Mouse (Mus musculus): ENCODE measurements around the gene Brinp3. TPM values are rescaled to one million over a fixed set of nuclear protein-coding genes. Genes with fewer than 3 reads are reported as not detected.

Gene Brinp3
- polyA plus RNA-seq, 1 experiment from 2014 or later: 0.37 TPM

- Histone ChIP-seq H3K27me3 (ENCODE audit: control insufficient read depth, insufficient read depth, low read length) (no peaks in the 10 kb centered on the region), H3K4me1 (ENCODE audit: control insufficient read depth, insufficient read depth, low read length) (no peaks in the 10 kb centered on the region), H3K27ac (ENCODE audit: low read length) (no peak overlapping the region), H3K4me2 (ENCODE audit: low read depth, low read length) (no peak overlapping the region), H3K9me3 (replicated peaks; ENCODE audit: control insufficient read depth, low read length) (no peaks in the 10 kb centered on the region), H3K9ac (ENCODE audit: low read length) (no peak overlapping the region), H3K36me3 (ENCODE audit: control insufficient read depth, insufficient read depth) (no peaks in the 10 kb centered on the region), H3K4me3 (ENCODE audit: low read length) (no peak overlapping the region)
- no peak for ATAC-seq (replicated peaks; ENCODE audit: extremely low read depth, insufficient read depth, low FRiP score)
These were observed 34.0 kb downstream of the Brinp3 start for GRCm38 (mm10) chr1:146528572-146528971.

GRCm38 (mm10) chr1:146546847-146547428, 52.4 kb downstream of the Brinp3 start:
- Histone ChIP-seq H3K27ac (ENCODE audit: low read length) (no peak overlapping the region), H3K27me3 (ENCODE audit: control insufficient read depth, insufficient read depth, low read length) (no peaks in the 10 kb centered on the region), H3K4me3 (ENCODE audit: low read length) (no peak overlapping the region), H3K4me2 (ENCODE audit: low read depth, low read length) (no peak overlapping the region), H3K36me3 (ENCODE audit: control insufficient read depth, insufficient read depth) (no peaks in the 10 kb centered on the region), H3K9me3 (replicated peaks; ENCODE audit: control insufficient read depth, low read length) (no peaks in the 10 kb centered on the region), H3K4me1 (ENCODE audit: control insufficient read depth, insufficient read depth, low read length) (no peaks in the 10 kb centered on the region), H3K9ac (ENCODE audit: low read length) (no peak overlapping the region)
- WGBS: 75% methylated on average over 2 of the region's 2 CpGs
- ATAC-seq (replicated peaks; ENCODE audit: extremely low read depth, insufficient read depth, low FRiP score): no peak

- no peaks in the 10 kb centered on the region for H3K9me3 ChIP-seq (replicated peaks; ENCODE audit: control insufficient read depth, low read length)
- no peak overlapping the region for H3K27ac ChIP-seq (ENCODE audit: low read length)
- H3K4me3 ChIP-seq (ENCODE audit: low read length): no peak overlapping the region
- H3K36me3 ChIP-seq (ENCODE audit: control insufficient read depth, insufficient read depth): no peaks in the 10 kb centered on the region
- ATAC-seq (replicated peaks; ENCODE audit: extremely low read depth, insufficient read depth, low FRiP score): no peak
- no peaks in the 10 kb centered on the region for H3K27me3 ChIP-seq (ENCODE audit: control insufficient read depth, insufficient read depth, low read length)
- H3K9ac ChIP-seq (ENCODE audit: low read length): no peak overlapping the region
- H3K4me1 ChIP-seq (ENCODE audit: control insufficient read depth, insufficient read depth, low read length): no peaks in the 10 kb centered on the region
- no peak overlapping the region for H3K4me2 ChIP-seq (ENCODE audit: low read depth, low read length)
These were observed 62.4 kb downstream of the Brinp3 start for GRCm38 (mm10) chr1:146556982-146557381.

GRCm38 (mm10) chr1:146562144-146562543, 67.6 kb downstream of the Brinp3 start:
- no peaks in the 10 kb centered on the region for H3K9me3 ChIP-seq (replicated peaks; ENCODE audit: control insufficient read depth, low read length)
- WGBS: 55% methylated on average over 3 of the region's 3 CpGs
- H3K4me2 ChIP-seq (ENCODE audit: low read depth, low read length): no peak overlapping the region
- no peak overlapping the region for H3K4me3 ChIP-seq (ENCODE audit: low read length)
- H3K27me3 ChIP-seq (ENCODE audit: control insufficient read depth, insufficient read depth, low read length): no peaks in the 10 kb centered on the region
- ATAC-seq (replicated peaks; ENCODE audit: extremely low read depth, insufficient read depth, low FRiP score): no peak
- no peak overlapping the region for H3K9ac ChIP-seq (ENCODE audit: low read length)
- H3K36me3 ChIP-seq (ENCODE audit: control insufficient read depth, insufficient read depth): no peaks in the 10 kb centered on the region
- no peaks in the 10 kb centered on the region for H3K4me1 ChIP-seq (ENCODE audit: control insufficient read depth, insufficient read depth, low read length)
- no peak overlapping the region for H3K27ac ChIP-seq (ENCODE audit: low read length)

GRCm38 (mm10) chr1:146584181-146584580, 89.6 kb downstream of the Brinp3 start:
- Histone ChIP-seq H3K4me1 (ENCODE audit: control insufficient read depth, insufficient read depth, low read length) (no peaks in the 10 kb centered on the region), H3K9ac (ENCODE audit: low read length) (no peak overlapping the region), H3K4me2 (ENCODE audit: low read depth, low read length) (no peak overlapping the region), H3K36me3 (ENCODE audit: control insufficient read depth, insufficient read depth) (no peaks in the 10 kb centered on the region), H3K27me3 (ENCODE audit: control insufficient read depth, insufficient read depth, low read length) (no peaks in the 10 kb centered on the region), H3K4me3 (ENCODE audit: low read length) (no peak overlapping the region), H3K9me3 (replicated peaks; ENCODE audit: control insufficient read depth, low read length) (no peaks in the 10 kb centered on the region), H3K27ac (ENCODE audit: low read length) (no peak overlapping the region)
- WGBS: 63% methylated on average over 7 of the region's 7 CpGs
- ATAC-seq (replicated peaks; ENCODE audit: extremely low read depth, insufficient read depth, low FRiP score): no peak

DNA sequence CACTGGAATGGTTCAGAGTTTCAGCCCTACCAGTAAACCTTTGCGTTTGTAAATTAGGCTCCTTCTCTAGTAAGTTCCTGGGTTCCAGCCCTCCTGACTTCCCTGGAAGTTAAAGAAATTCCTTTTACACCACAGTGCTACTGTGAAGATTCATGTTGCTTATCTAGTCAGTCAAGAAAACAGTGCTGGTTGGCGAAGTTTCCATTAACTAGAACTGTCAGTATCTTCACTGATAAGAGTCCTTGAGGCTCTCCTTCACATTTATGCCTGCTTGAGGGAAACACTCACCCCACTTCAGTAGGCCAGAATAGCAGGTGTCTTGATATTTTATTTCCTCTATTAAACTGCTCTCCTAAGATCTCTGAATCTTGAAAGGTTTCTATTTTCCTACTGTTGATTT, 138.3 kb downstream of the Brinp3 start:
- 29% methylated on average over 2 of the region's 2 CpGs for WGBS
- no peak overlapping the region for H3K4me3 ChIP-seq (ENCODE audit: low read length)
- H3K36me3 ChIP-seq (ENCODE audit: control insufficient read depth, insufficient read depth): no peaks in the 10 kb centered on the region

GRCm38 (mm10) chr1:146657214-146657613, 162.7 kb downstream of the Brinp3 start:
- 85% methylated on average over 4 of the region's 4 CpGs for WGBS
- H3K4me2 ChIP-seq (ENCODE audit: low read depth, low read length): no peak overlapping the region

More for the DNA sequence above, 138.3 kb downstream of the Brinp3 start:
- no peak for ATAC-seq (replicated peaks; ENCODE audit: extremely low read depth, insufficient read depth, low FRiP score)
- Histone ChIP-seq H3K4me2 (ENCODE audit: low read depth, low read length) (no peak overlapping the region), H3K9ac (ENCODE audit: low read length) (no peak overlapping the region), H3K27ac (ENCODE audit: low read length) (no peak overlapping the region), H3K27me3 (ENCODE audit: control insufficient read depth, insufficient read depth, low read length) (no peaks in the 10 kb centered on the region), H3K9me3 (replicated peaks; ENCODE audit: control insufficient read depth, low read length) (no peaks in the 10 kb centered on the region), H3K4me1 (ENCODE audit: control insufficient read depth, insufficient read depth, low read length) (no peaks in the 10 kb centered on the region)

GRCm38 (mm10) chr1:146700724-146701123, 206.2 kb downstream of the Brinp3 start:
- ATAC-seq (replicated peaks; ENCODE audit: extremely low read depth, insufficient read depth, low FRiP score): no peak
- no peak overlapping the region for H3K9ac ChIP-seq (ENCODE audit: low read length)
- WGBS: 60% methylated on average over 4 of the region's 4 CpGs
- H3K27me3 ChIP-seq (ENCODE audit: control insufficient read depth, insufficient read depth, low read length): no peaks in the 10 kb centered on the region
- H3K9me3 ChIP-seq (replicated peaks; ENCODE audit: control insufficient read depth, low read length): no peaks in the 10 kb centered on the region
- no peaks in the 10 kb centered on the region for H3K4me1 ChIP-seq (ENCODE audit: control insufficient read depth, insufficient read depth, low read length)
- no peaks in the 10 kb centered on the region for H3K36me3 ChIP-seq (ENCODE audit: control insufficient read depth, insufficient read depth)
- H3K27ac ChIP-seq (ENCODE audit: low read length): no peak overlapping the region
- H3K4me3 ChIP-seq (ENCODE audit: low read length): no peak overlapping the region
- no peak overlapping the region for H3K4me2 ChIP-seq (ENCODE audit: low read depth, low read length)

More at GRCm38 (mm10) chr1:146657214-146657613, 162.7 kb downstream of the Brinp3 start:
- Histone ChIP-seq H3K27ac (ENCODE audit: low read length) (no peak overlapping the region), H3K9ac (ENCODE audit: low read length) (no peak overlapping the region), H3K4me3 (ENCODE audit: low read length) (no peak overlapping the region), H3K9me3 (replicated peaks; ENCODE audit: control insufficient read depth, low read length) (no peaks in the 10 kb centered on the region), H3K36me3 (ENCODE audit: control insufficient read depth, insufficient read depth) (no peaks in the 10 kb centered on the region), H3K4me1 (ENCODE audit: control insufficient read depth, insufficient read depth, low read length) (no peaks in the 10 kb centered on the region), H3K27me3 (ENCODE audit: control insufficient read depth, insufficient read depth, low read length) (no peaks in the 10 kb centered on the region)
- ATAC-seq (replicated peaks; ENCODE audit: extremely low read depth, insufficient read depth, low FRiP score): no peak

DNA sequence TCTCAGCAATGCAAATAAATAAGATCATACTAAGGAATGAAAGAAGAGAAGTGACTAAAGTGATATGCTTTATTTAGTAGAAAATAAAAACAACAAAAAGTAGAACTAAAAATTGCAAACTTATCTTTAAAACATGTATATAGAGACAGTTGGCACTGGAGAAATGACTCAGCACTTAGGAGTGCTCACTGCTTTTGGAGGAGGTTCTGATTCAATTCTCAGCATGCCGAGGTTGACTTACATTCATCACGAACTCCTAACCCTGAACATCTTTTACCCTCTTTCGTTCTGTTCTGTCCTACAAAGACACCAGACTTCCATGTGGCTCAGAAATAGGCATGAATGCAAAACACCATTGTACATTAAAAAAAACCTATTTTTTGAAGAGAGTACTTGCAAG, 225.0 kb downstream of the Brinp3 start:
- Histone ChIP-seq H3K27me3 (ENCODE audit: control insufficient read depth, insufficient read depth, low read length) (no peaks in the 10 kb centered on the region), H3K36me3 (ENCODE audit: control insufficient read depth, insufficient read depth) (no peaks in the 10 kb centered on the region), H3K9me3 (replicated peaks; ENCODE audit: control insufficient read depth, low read length) (no peaks in the 10 kb centered on the region), H3K27ac (ENCODE audit: low read length) (no peak overlapping the region), H3K4me3 (ENCODE audit: low read length) (no peak overlapping the region), H3K4me1 (ENCODE audit: control insufficient read depth, insufficient read depth, low read length) (no peaks in the 10 kb centered on the region), H3K9ac (ENCODE audit: low read length) (no peak overlapping the region), H3K4me2 (ENCODE audit: low read depth, low read length) (no peak overlapping the region)
- no peak for ATAC-seq (replicated peaks; ENCODE audit: extremely low read depth, insufficient read depth, low FRiP score)
- 75% methylated on average over 3 of the region's 3 CpGs for WGBS
